ENCODE assay signal across 9 mouse cellular contexts in genomic region chr17:85995727-85996126, GRCm38 (mm10).
A peak's percentile ranks its signal among the peaks of the same experiment; 100 is the strongest.
DNase-seq lines count a peak whose midpoint lies in the region; ATAC-seq lines count a peak whose summit lies in the region.
"Had no signal": no experiment of that assay in that cellular context is flagged by ENCODE, and none has a peak within 500 bp of the region (broad histone marks: within the 10 kb centered on the region; RNA-seq: fewer than 3 reads in every experiment).

No protein-coding gene starts in this region.

- H3K27ac ChIP-seq in stomach, embryonic 15.5 days: no peak overlapping the region

- peaks cover 4% of the 10 kb centered on the region; the same call in 1 of the 2 replicates for H3K9me3 ChIP-seq in stomach, embryonic 15.5 days

- peaks cover 13% of the 10 kb centered on the region; the same call in 1 of the 2 replicates for H3K36me3 ChIP-seq in stomach, embryonic 15.5 days

- H3K9ac ChIP-seq in stomach, embryonic 15.5 days: no peak overlapping the region

- no peak overlapping the region for H3K4me2 ChIP-seq in stomach, embryonic 15.5 days

- peak; percentile 20 to 62 for DNase-seq in frontal cortex, adult 2 months (ENCODE audit: extremely low spot score in 1 of 2, low spot score in 1 of 2)
- DNase-seq in adrenal gland, postnatal 36 days: peak; percentile 76 to 80
- DNase-seq in frontal cortex, postnatal 25 days (ENCODE audit: low spot score in 2 of 2): peak; percentile 15 to 29
- peak; percentile 80 to 83 for DNase-seq in kidney, adult 8-10 months
- peak; percentile 52 for DNase-seq in lung, adult 18-20 months
- no peak for DNase-seq in embryo, embryonic 10 days (ENCODE audit: low spot score)

- no peaks in the 10 kb centered on the region for H3K27me3 ChIP-seq in stomach, embryonic 15.5 days (replicated peaks)
- H3K27me3 ChIP-seq: megakaryocyte, embryonic 14.5 days had no signal

- WGBS in stomach, embryonic 15.5 days: 60% methylated on average over 2 of the region's 2 CpGs

- H3K4me3 ChIP-seq in stomach, embryonic 15.5 days (replicated peaks): no peak overlapping the region
- H3K4me3 ChIP-seq: megakaryocyte, embryonic 14.5 days had no signal

- no peaks in the 10 kb centered on the region for H3K4me1 ChIP-seq in stomach, embryonic 15.5 days
- H3K4me1 ChIP-seq: megakaryocyte, embryonic 14.5 days had no signal

- no peak; the same call in 1 of the 2 replicates for ATAC-seq in frontal cortex, adult (ENCODE audit: low TSS enrichment)
- ATAC-seq in stomach, embryonic 15.5 days (ENCODE audit: insufficient read depth, low FRiP score, low read depth): peak; percentile 50; the same call in 1 of the 2 replicates
